Mouse (Mus musculus): Measurements from ENCODE around the gene Prss56.

DNA sequence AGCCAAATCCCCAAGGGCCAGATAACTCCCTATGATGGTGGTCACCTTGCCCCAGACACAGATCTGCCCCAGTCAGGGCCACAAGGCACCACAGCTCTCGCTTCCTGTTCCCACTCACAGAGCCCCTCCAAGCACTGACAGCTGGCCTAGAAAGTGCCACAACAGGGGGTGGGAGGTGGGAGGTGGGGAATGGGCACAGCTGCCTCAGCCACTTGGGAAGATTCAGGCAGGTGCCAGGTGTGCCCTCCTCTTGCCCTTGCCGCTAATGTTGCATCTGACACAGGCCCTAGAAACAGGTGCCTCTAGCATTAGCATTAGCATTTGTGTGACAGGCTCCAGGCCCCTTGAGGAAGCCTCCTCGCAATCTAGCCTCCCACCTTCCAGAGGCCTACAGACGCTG, 41.6 kb upstream of the Prss56 start:
- no peak for TF ChIP-seq CTCF (IDR thresholded peaks at IDR 0.05; ENCODE audit: borderline replicate concordance, extremely low read depth, insufficient read depth, insufficient read length)
- no peak for TF ChIP-seq POLR2A (IDR thresholded peaks at IDR 0.05; ENCODE audit: borderline replicate concordance, extremely low read depth, insufficient read depth, insufficient read length, poor library complexity, severe bottlenecking)

All from brain, embryonic 14.5 days (tissue).